Mouse (Mus musculus) adrenal gland (tissue): Measurements from ENCODE around the gene Ticam1.

Source experiments
- intact Hi-C: fragments of 180-260 bp; cut with DNase I; formaldehyde crosslinking; loops from one replicate; pipeline ENCODE4 v1.15.1; 2025
- microRNA-seq, 2 experiments: library from miRNA; unstranded; fragments of <30 nt; microRNA quantifications; one replicate each; pipeline ENCODE4; 2019

Ticam1 gene

DNA sequence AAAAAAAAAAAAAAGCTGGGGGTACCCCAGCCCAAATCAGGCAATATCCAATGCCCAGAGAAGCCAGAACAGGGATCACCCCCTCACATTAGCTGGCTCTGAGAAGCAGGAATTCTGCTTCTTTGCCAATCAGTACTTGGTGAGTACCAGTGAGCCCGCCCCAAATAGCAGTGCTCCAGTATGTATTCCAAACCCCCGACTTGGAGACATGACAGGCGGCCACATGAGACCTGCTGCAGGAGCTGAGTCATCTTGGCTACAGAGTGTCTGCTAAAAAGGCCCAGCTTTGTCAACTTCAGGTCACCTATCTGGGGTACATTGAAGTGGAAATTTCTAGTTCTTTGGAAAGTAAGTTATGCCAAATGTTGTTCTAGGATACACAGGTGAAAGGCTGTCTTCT is 50.0 kb downstream of the Ticam1 start:
- intact Hi-C loops, result no loop called here

DNA sequence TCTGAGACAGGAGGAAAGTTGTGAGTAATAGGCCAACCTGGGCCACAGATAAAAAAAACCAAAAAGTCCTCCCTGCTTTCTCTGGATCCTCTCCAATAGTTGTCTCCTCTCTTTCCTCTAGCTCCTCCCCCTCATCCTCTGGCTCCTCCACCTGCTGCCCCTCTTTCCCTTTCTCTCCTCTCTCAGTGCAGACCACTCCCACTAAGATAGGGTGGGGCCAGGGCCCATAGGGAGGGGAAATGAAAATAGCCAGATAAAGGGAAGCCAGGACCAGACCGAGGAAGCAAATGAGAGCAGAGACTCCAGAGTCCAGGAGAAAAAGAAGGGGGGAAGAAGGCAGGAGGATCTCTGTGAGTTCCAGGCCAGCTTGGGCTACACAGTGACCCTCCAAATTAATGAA is 51.7 kb downstream of the Ticam1 start:
- intact Hi-C loops, result no loop called here

DNA sequence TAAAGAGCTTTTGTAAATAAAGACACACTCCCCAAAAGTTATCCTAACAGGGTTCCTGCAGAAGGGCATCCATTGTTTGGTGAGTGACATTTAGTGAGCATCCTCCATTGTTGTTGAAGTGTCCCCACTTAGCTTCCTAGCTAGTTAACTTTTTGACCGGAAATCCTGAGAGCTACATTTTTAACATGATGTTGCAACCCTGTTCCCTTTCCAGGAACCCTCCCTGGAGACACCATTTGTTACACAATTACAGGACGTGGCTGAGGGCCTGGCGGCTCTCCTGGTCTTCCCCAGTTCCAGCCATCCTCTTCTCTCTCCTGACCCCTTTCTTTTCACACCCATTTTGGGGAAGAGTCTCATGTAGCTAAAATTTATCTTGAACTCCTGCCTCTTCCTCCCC is 56.8 kb downstream of the Ticam1 start:
- intact Hi-C loops, result no loop called here

Small RNA genes within 50 kb of the gene (microRNA-seq; reads per million reads assigned to microRNA genes)
- 3,816 to 5,578 reads per million in 2 experiments for gene Mir7b
